8 mouse cellular contexts compared by ENCODE assay signal in the genomic region with DNA sequence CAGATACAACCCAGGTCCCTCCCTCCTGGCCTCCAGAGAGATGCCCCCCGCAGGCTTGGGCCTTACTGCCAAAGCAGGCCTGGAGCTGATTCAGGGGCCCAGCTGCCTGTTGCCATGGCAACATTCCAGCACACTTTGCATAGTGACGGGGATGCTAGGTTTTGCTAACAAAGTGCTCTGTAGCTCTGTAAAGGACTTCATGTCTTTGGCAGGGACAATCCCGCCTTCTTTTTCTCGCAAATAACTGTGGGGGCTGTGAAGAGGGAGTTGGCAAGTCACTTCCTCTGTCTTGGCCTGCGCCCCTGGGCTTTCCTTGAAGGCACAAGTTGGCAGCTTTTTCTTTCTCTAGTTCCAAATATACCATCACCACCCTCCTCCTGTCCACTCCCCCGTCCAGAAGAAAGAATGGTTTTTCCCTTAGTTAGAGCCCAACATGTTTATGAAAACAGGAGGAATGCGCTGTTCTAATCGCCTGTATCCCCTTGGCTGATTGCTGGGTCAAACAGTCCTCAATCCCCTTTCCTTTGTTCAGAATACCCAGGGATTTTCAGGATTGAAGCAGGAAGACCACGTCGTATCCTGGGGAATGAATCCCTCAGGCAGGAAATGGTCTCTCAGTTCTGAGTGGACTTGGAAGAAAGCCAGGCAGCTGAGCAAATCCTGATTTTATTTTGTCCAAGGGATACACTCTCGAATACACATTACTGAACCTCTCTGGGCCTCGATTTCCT.
DNase-seq lines count a peak whose midpoint lies in the region; ATAC-seq and TF ChIP-seq lines count a peak whose summit lies in the region.

No protein-coding gene starts in this region.

- no peak for TF ChIP-seq CTCF in brain, embryonic 14.5 days (IDR thresholded peaks at IDR 0.05; ENCODE audit: borderline replicate concordance, extremely low read depth, insufficient read depth, insufficient read length)

- no peak for TF ChIP-seq POLR2A in brain, embryonic 14.5 days (IDR thresholded peaks at IDR 0.05; ENCODE audit: borderline replicate concordance, extremely low read depth, insufficient read depth, insufficient read length, poor library complexity, severe bottlenecking)

- H3K27ac ChIP-seq in intestine, embryonic 15.5 days, result peak overlapping the region; percentile 48
- H3K27ac ChIP-seq in limb, embryonic 11.5 days (replicated peaks; ENCODE audit: low read depth, low read length), result 0 out of 2 replicates have a peak overlapping the region, but pooled peaks have one; percentile 30
- peak overlapping the region; percentile 72 for H3K27ac ChIP-seq in neural tube, embryonic 15.5 days (replicated peaks)

- no peak overlapping the region for H3K4me3 ChIP-seq in intestine, embryonic 15.5 days (replicated peaks)
- no peak overlapping the region for H3K4me3 ChIP-seq in limb, embryonic 11.5 days (ENCODE audit: low read depth, low read length)
- no peak overlapping the region for H3K4me3 ChIP-seq in neural tube, embryonic 15.5 days (replicated peaks)

- no peaks in the 10 kb centered on the region for H3K36me3 ChIP-seq in intestine, embryonic 15.5 days
- no peaks in the 10 kb centered on the region for H3K36me3 ChIP-seq in limb, embryonic 11.5 days (ENCODE audit: control insufficient read depth, insufficient read depth, low read length)
- no peaks in the 10 kb centered on the region for H3K36me3 ChIP-seq in neural tube, embryonic 15.5 days

- no peak overlapping the region for H3K4me2 ChIP-seq in intestine, embryonic 15.5 days (replicated peaks)
- H3K4me2 ChIP-seq in limb, embryonic 11.5 days (ENCODE audit: low read depth, severe bottlenecking), result no peak overlapping the region
- no peak overlapping the region for H3K4me2 ChIP-seq in neural tube, embryonic 15.5 days

- H3K9me3 ChIP-seq in intestine, embryonic 15.5 days, result no peaks in the 10 kb centered on the region
- no peaks in the 10 kb centered on the region for H3K9me3 ChIP-seq in limb, embryonic 11.5 days (ENCODE audit: control insufficient read depth, low read length)
- no peaks in the 10 kb centered on the region for H3K9me3 ChIP-seq in neural tube, embryonic 15.5 days (replicated peaks)

- no peaks in the 10 kb centered on the region; the same call in 1 of the 2 replicates for H3K27me3 ChIP-seq in intestine, embryonic 15.5 days (replicated peaks)
- 0 out of 2 replicates have a peak, but pooled peaks cover 5% of the 10 kb centered on the region for H3K27me3 ChIP-seq in limb, embryonic 11.5 days (ENCODE audit: control insufficient read depth, insufficient read depth, low read length)
- peaks cover 12% of the 10 kb centered on the region; the same call in 1 of the 2 replicates for H3K27me3 ChIP-seq in neural tube, embryonic 15.5 days (replicated peaks)

- H3K4me1 ChIP-seq in intestine, embryonic 15.5 days (replicated peaks), result no peaks in the 10 kb centered on the region
- H3K4me1 ChIP-seq in limb, embryonic 11.5 days (ENCODE audit: control insufficient read depth, insufficient read depth, low read length), result no peaks in the 10 kb centered on the region
- H3K4me1 ChIP-seq in neural tube, embryonic 15.5 days, result peaks cover 12% of the 10 kb centered on the region; the same call in 1 of the 2 replicates

- peak; percentile 20 for ATAC-seq in granulocyte monocyte progenitor cell, adult 5-6 weeks (replicated peaks; ENCODE audit: poor library complexity, severe bottlenecking)
- ATAC-seq in intestine, embryonic 15.5 days, result peak; percentile 62; the same call in 1 of the 2 replicates
- ATAC-seq in limb, embryonic 11.5 days (ENCODE audit: insufficient number of reproducible peaks, low FRiP score, low TSS enrichment, low read depth), result no peak
- ATAC-seq in neural tube, embryonic 15.5 days (ENCODE audit: low FRiP score), result peak; percentile 92

- peak; percentile 93 for DNase-seq in brain, embryonic 14.5 days (ENCODE audit: low read depth)
- peak; percentile 72 for DNase-seq in embryo, embryonic 10 days (ENCODE audit: low spot score)
- peak; percentile 53 for DNase-seq in limb, embryonic 11.5 days (ENCODE audit: low spot score)
- no peak for DNase-seq in thymus, postnatal 14 days
- DNase-seq in natural killer cell, adult 2 months (ENCODE audit: low spot score in 2 of 2), result no peak

- no peak overlapping the region for H3K9ac ChIP-seq in intestine, embryonic 15.5 days
- H3K9ac ChIP-seq in limb, embryonic 11.5 days (ENCODE audit: low read length), result no peak overlapping the region
- no peak overlapping the region for H3K9ac ChIP-seq in neural tube, embryonic 15.5 days (replicated peaks)

- 38% methylated on average over 12 of the region's 12 CpGs for WGBS in intestine, embryonic 15.5 days
- WGBS in limb, embryonic 11.5 days, result 40% methylated on average over 12 of the region's 12 CpGs
- WGBS in neural tube, embryonic 15.5 days, result 31% methylated on average over 12 of the region's 12 CpGs

Comparison
In these comparisons a context has a peak if more than half of its experiments do, and no peak if none do; other contexts are left out.
1. DNase-seq: peak in brain, embryonic 14.5 days (single experiment), embryo, embryonic 10 days (single experiment) and limb, embryonic 11.5 days (single experiment); none in thymus, postnatal 14 days (single experiment) and natural killer cell, adult 2 months (0 of 2).
2. Peak in every context shown above with its lines, with median percentiles within 50 percentile points of each other: H3K27ac ChIP-seq.